Mouse (Mus musculus) myocyte (in vitro differentiated cells): Measurements from ENCODE around the gene Cd300lf. TPM values are rescaled to one million over a fixed set of nuclear protein-coding genes. Genes with fewer than 3 reads are reported as not detected.

Source experiments
- H3K27me3 ChIP-seq: one replicate; pipeline ENCODE4 v1.6.1; 2011; ENCODE audit not compliant: control insufficient read depth, insufficient read depth, insufficient read length
- H3K36me3 ChIP-seq: one replicate; pipeline ENCODE4 v1.6.1; 2011; ENCODE audit not compliant: control insufficient read depth, insufficient read depth
- H3K4me2 ChIP-seq: one replicate; pipeline ENCODE4 v1.6.1; 2011; ENCODE audit warnings: low read depth, control low read depth
- H3K4me3 ChIP-seq: one replicate; pipeline ENCODE4 v1.5.1; 2011; ENCODE audit warnings: mild to moderate bottlenecking, control low read depth, moderate library complexity
- H3K79me2 ChIP-seq: one replicate; pipeline ENCODE4 v1.6.1; 2011; ENCODE audit not compliant: control insufficient read depth, insufficient read depth
- H3ac ChIP-seq: one replicate; pipeline ENCODE4 v1.6.1; 2011; ENCODE audit not compliant: control insufficient read depth, insufficient read length
- CEBPB ChIP-seq: IDR thresholded peaks from 2 replicates; pipeline ENCODE4 v1.6.1; 2011; ENCODE audit warnings: mild to moderate bottlenecking, moderate library complexity; ENCODE audit not compliant: poor library complexity, insufficient read depth, severe bottlenecking
- E2F4 ChIP-seq: IDR thresholded peaks from one replicate; pipeline ENCODE4 v1.6.1; 2011; ENCODE audit warnings: mild to moderate bottlenecking, control low read depth, moderate library complexity; ENCODE audit not compliant: insufficient read depth
- MAX ChIP-seq: IDR thresholded peaks from one replicate; pipeline ENCODE4 v1.6.1; 2011; ENCODE audit warnings: low read depth, mild to moderate bottlenecking, control low read depth
- MYOD1 ChIP-seq, 3 experiments: IDR thresholded peaks; one replicate each; pipeline ENCODE4 v1.6.1; 2011; ENCODE audit warnings: control low read depth in 2 of 3, low read depth in 2 of 3, mild to moderate bottlenecking in 2 of 3, moderate library complexity in 1 of 3; ENCODE audit not compliant: insufficient read length in 2 of 3, control insufficient read depth in 1 of 3
- MYOG ChIP-seq, 3 experiments: IDR thresholded peaks; one replicate each; pipeline ENCODE4 v1.6.1; 2011; ENCODE audit warnings: control low read depth in 2 of 3, low read depth in 2 of 3, mild to moderate bottlenecking in 2 of 3; ENCODE audit not compliant: insufficient read length in 2 of 3, control insufficient read depth in 1 of 3, insufficient read depth in 1 of 3
- POLR2A ChIP-seq: IDR thresholded peaks from one replicate; pipeline ENCODE4 v1.6.1; 2011; ENCODE audit warnings: low read depth, mild to moderate bottlenecking, control low read depth, moderate library complexity; ENCODE audit not compliant: insufficient read length
- POLR2AphosphoS2 ChIP-seq: IDR thresholded peaks from one replicate; pipeline ENCODE4 v1.6.1; 2011; ENCODE audit warnings: low read depth, control low read depth; ENCODE audit not compliant: insufficient read length
- REST ChIP-seq: IDR thresholded peaks from one replicate; pipeline ENCODE4 v1.6.1; 2011; ENCODE audit warnings: mild to moderate bottlenecking, control low read depth, moderate library complexity; ENCODE audit not compliant: insufficient read depth, insufficient read length
- SRF ChIP-seq: IDR thresholded peaks from one replicate; pipeline ENCODE4 v1.6.1; 2011; ENCODE audit warnings: low read depth; ENCODE audit not compliant: control insufficient read depth, insufficient read length
- TCF12 ChIP-seq: IDR thresholded peaks from one replicate; pipeline ENCODE4 v1.6.1; 2011; ENCODE audit warnings: mild to moderate bottlenecking, control low read depth; ENCODE audit not compliant: poor library complexity, insufficient read depth, severe bottlenecking
- TCF3 ChIP-seq: IDR thresholded peaks from one replicate; pipeline ENCODE4 v1.6.1; 2011; ENCODE audit warnings: low read depth, control low read depth; ENCODE audit not compliant: insufficient read length
- USF1 ChIP-seq: IDR thresholded peaks from one replicate; pipeline ENCODE4 v1.6.1; 2011; ENCODE audit warnings: low read depth, mild to moderate bottlenecking, control low read depth, moderate library complexity
- polyA plus RNA-seq: library from polyadenylated mRNA; unstranded; fragments of >200 nt; fragmentation: generic; extraction: Trizol; gene quantifications from one replicate; pipeline ENCODE4 v1.2.1, GENCODE M21; 2012; ENCODE audit warnings: missing spikeins

The Cd300lf gene
- polyA plus RNA-seq, 1 experiment, result not detected

GRCm38 (mm10) chr11:115102116-115102515, 31.7 kb downstream of the Cd300lf start:
- no peak for TF ChIP-seq MAX
- no peak for TF ChIP-seq E2F4
- no peak for TF ChIP-seq USF1
- TF ChIP-seq REST, result no peak
- TF ChIP-seq MYOG (IDR thresholded peaks at IDR 0.05; ENCODE audit: control insufficient read depth in 1 of 3, insufficient read depth in 1 of 3, insufficient read length in 2 of 3, low read depth in 2 of 3), result no peak
- no peak for TF ChIP-seq CEBPB
- no peak for TF ChIP-seq TCF3
- TF ChIP-seq POLR2AphosphoS2, result no peak
- TF ChIP-seq MYOD1 (IDR thresholded peaks at IDR 0.05; ENCODE audit: control insufficient read depth in 1 of 3, insufficient read length in 2 of 3, low read depth in 2 of 3), result no peak

GRCm38 (mm10) chr11:115101615-115102051, 32.2 kb downstream of the Cd300lf start:
- no peak overlapping the region for H3K4me2 ChIP-seq
- H3K27me3 ChIP-seq, result no peaks in the 10 kb centered on the region
- no peak overlapping the region for H3ac ChIP-seq
- TF ChIP-seq MYOD1 (IDR thresholded peaks at IDR 0.05; ENCODE audit: control insufficient read depth in 1 of 3, insufficient read length in 2 of 3, low read depth in 2 of 3) (no peak), CEBPB (no peak), POLR2AphosphoS2 (no peak), TCF12 (no peak), SRF (no peak), USF1 (no peak), POLR2A (no peak), MAX (no peak), REST (no peak), MYOG (IDR thresholded peaks at IDR 0.05; ENCODE audit: control insufficient read depth in 1 of 3, insufficient read depth in 1 of 3, insufficient read length in 2 of 3, low read depth in 2 of 3) (no peak), E2F4 (no peak), TCF3 (no peak)
- no peaks in the 10 kb centered on the region for H3K79me2 ChIP-seq
- no peaks in the 10 kb centered on the region for H3K36me3 ChIP-seq
- no peak overlapping the region for H3K4me3 ChIP-seq

More at GRCm38 (mm10) chr11:115102116-115102515, 31.7 kb downstream of the Cd300lf start:
- Histone ChIP-seq H3K36me3 (no peaks in the 10 kb centered on the region), H3ac (no peak overlapping the region), H3K4me3 (no peak overlapping the region), H3K79me2 (no peaks in the 10 kb centered on the region), H3K4me2 (no peak overlapping the region), H3K27me3 (no peaks in the 10 kb centered on the region)

DNA sequence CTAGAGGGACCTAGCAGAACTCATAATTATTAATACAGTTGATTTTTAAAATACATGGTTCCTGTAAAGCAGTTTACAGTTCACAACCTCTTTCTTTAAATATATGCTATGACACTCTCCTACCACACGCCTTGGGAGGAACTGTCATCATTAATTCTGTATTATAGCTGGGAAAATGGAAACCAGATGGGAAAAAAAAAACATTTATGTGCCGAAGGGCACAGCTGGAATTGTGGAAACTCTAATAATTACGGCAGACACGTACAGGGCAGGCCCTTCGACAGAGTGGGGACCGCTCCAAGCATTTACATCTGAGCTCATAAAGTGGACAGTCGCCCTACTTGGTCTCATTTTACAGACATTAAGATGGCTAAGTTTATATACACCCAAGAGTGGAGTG, 33.1 kb downstream of the Cd300lf start:
- Histone ChIP-seq H3K27me3 (no peaks in the 10 kb centered on the region), H3ac (no peak overlapping the region), H3K4me2 (no peak overlapping the region), H3K36me3 (no peaks in the 10 kb centered on the region), H3K79me2 (no peaks in the 10 kb centered on the region), H3K4me3 (no peak overlapping the region)
- TF ChIP-seq POLR2A, result no peak
- no peak for TF ChIP-seq POLR2AphosphoS2
- TF ChIP-seq TCF3, result no peak
- no peak for TF ChIP-seq USF1
- no peak for TF ChIP-seq REST
- TF ChIP-seq CEBPB, result no peak

DNA sequence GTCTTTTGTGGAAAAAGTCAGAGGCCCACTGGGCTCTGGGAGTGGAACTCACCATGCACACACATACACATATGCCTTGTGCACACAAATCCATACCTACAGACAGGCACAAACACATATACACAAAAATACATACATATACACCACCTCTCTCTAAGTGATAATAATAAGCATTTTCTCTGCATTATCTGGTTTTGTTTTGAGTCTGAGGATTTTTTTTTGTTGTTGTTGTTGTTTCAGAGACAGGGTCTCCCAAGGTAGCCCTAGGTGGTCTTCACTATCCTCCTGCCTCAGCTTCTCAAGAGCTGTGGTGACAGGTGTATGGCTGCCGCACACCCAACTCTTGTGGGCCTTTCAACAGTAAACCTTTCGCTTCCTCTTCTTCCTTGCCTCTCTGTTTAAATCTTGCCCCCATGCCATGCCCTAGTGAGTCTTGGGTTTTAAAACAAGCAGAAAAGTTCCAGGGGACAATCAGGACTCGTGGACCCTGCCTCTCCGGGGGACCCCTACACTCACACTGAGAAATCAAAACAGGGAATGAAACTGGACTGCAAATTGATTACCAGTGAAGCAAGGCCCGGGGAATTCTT, 33.7 kb downstream of the Cd300lf start:
- Histone ChIP-seq H3K4me3 (no peak overlapping the region), H3K79me2 (no peaks in the 10 kb centered on the region), H3K36me3 (no peaks in the 10 kb centered on the region), H3K27me3 (no peaks in the 10 kb centered on the region), H3K4me2 (no peak overlapping the region), H3ac (no peak overlapping the region)
- no peak for TF ChIP-seq USF1
- no peak for TF ChIP-seq SRF
- TF ChIP-seq MAX, result no peak
- TF ChIP-seq REST, result no peak
- no peak for TF ChIP-seq TCF12
- TF ChIP-seq MYOG (IDR thresholded peaks at IDR 0.05; ENCODE audit: control insufficient read depth in 1 of 3, insufficient read depth in 1 of 3, insufficient read length in 2 of 3, low read depth in 2 of 3), result no peak
- no peak for TF ChIP-seq POLR2AphosphoS2

- Histone ChIP-seq H3ac (no peak overlapping the region), H3K27me3 (no peaks in the 10 kb centered on the region), H3K4me3 (no peak overlapping the region), H3K4me2 (no peak overlapping the region), H3K36me3 (no peaks in the 10 kb centered on the region), H3K79me2 (no peaks in the 10 kb centered on the region)
- TF ChIP-seq TCF3 (no peak), POLR2A (no peak), MAX (no peak), REST (no peak), POLR2AphosphoS2 (no peak), CEBPB (no peak), E2F4 (no peak), USF1 (no peak), TCF12 (no peak), SRF (no peak), MYOG (IDR thresholded peaks at IDR 0.05; ENCODE audit: control insufficient read depth in 1 of 3, insufficient read depth in 1 of 3, insufficient read length in 2 of 3, low read depth in 2 of 3) (no peak), MYOD1 (IDR thresholded peaks at IDR 0.05; ENCODE audit: control insufficient read depth in 1 of 3, insufficient read length in 2 of 3, low read depth in 2 of 3) (no peak)
These were observed 34.5 kb downstream of the Cd300lf start for GRCm38 (mm10) chr11:115099241-115099840.
